Mouse (Mus musculus) kidney, adult 8-10 months (tissue): ENCODE results near the gene Lekr1.
A peak's percentile ranks its signal among the peaks of the same experiment; 100 is the strongest.

Experiments
- DNase-seq, 2 experiments: peaks; one replicate each; pipeline ENCODE4 v3.0.0; 2022

Lekr1 gene

DNA sequence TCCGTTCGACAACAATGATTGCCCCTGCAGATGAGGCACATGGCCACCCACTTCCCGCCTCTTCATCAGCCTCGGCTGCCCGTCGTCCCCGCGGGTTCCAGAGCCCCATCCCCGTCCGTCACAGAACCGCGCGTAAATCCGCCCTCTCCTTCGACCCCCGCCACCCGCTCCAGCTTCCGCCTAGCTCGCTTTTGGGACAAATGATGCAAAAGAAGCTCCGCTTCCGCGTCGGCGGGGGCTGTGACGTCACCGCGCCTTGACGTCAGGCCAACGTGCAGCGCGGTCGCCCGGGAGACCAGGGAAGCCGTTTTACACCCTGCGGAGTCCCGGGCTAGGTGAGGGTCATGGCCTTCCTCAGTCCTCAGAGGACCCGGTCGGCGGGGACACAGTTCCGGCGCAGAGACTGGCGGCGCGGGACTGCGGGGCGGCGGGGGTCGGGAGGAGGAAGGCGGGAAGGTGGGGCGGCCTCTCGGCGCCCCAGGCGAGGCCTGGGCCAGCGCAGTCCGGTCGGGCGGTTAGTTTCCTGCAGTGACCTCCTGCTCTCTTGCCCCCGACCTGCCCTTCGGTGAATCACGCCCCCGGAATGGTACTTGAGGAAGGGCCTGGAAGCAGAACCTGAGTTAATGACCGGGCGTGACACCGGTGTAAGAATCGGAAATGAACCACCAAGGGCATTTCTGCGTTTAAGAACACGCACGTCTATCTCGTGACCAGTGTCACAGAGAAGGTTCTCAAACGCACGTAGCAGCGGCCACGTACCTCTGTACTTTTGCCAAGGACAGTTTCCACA is at the start of gene Lekr1:
TSS of gene Lekr1 (plus strand) at position 252 of the 790 bp plus-strand sequence.
- DNase-seq, result peak; percentile 87 to 91

DNA sequence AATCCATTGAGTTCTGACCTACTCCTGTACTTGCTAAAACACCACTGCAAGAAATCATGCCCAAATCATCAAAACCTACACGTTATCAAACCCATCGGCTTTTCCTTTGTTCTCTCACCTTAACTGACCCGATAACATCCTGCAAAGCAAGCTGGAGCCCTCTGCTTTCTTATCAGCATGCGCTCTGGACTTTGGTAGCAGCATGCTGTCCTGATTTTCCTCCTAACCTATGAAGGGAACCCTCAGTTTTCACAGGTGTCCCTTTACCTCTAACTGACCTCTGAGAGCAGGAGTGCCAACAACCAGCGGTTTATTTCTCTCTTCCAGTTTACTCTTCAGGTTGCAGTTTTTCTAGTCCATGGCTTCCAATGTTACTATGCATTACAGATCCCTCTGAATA is 48.5 kb upstream of the Lekr1 start:
- DNase-seq, result no peak

DNA sequence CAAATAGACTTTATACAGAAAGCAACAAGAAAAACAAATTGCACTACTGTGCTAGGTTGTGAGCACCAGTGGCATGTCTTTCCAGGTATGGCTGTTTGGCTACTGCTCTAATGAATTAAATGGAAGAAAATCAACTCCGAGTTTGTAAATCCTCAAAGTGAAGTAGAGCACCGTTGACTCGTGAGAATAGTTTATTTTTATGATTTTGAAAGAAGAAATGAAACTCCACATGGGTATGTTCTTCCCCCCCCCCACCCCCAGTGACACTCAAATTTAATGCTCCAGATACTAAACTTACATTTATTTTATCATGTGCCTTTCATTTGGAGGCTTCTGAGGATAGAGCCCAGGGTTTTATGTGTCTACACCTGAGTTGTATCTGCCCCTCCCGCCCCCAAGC is 46.7 kb upstream of the Lekr1 start:
- DNase-seq, result no peak

GRCm38 (mm10) chr3:65623057-65623456 is 43.0 kb upstream of the Lekr1 start:
- DNase-seq, result no peak

- DNase-seq, result no peak
Observed at GRCm38 (mm10) chr3:65625496-65626289, 40.3 kb upstream of the Lekr1 start.

DNA sequence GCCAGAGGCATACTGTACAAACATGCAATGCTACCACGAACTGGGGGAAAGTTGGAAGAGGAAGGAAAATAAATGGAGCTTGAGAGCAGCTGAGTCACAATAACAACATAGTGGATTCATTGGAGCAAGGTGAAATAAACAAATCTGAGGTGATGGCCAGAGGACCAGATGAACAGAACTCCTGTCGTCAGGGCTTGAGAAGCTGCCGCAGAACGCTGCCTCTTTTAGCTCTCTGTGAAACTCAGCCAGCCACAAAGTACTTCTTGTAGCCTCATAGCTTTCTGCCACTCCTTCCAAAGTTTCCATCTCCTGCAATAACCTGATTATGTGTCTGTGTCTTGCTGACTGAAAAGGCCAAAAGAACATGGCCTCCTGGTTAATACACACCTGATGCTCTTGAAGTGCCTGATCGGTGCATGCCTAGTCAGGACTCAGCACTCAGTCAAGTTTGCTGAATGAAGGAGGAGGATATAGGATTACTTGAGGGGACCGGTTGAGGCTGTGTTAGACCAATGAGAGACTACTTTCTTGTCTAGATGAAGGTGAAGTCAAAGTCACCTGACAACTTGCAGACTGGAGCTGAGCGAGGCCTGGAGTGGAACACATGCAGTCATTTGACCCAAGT is 39.6 kb upstream of the Lekr1 start:
- no peak for DNase-seq

DNA sequence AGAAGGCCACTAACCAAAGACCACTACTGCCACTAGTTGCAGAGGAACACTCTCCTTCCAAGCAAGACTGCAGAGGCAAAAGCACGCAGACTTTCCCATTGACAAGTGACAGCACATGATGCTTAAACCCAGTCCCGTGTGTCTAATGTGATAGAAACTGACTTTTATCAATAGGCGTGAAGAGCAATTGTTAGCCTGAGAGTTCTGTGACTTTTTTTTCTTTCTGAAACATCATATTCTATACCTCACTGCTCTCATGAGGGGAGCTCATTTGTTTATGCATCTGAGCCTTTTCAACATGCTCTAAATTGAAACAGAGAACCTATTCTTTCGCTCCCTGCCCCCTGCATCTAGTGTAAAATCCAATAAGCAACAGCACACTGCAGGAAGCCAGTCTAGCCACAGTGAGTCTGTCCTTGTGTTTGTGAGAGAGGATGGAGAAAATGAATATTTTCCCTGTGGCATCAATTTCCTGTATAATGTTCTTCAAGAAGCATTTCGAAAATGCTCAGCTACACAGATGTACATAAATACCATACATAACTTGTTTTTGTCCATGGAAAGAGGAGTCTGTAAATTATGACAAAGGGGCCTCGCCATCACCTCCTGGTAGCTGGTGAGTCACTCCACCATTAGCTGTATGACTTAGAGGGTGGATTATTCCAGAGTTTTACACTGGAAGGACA is 38.9 kb upstream of the Lekr1 start:
- DNase-seq, result no peak

DNA sequence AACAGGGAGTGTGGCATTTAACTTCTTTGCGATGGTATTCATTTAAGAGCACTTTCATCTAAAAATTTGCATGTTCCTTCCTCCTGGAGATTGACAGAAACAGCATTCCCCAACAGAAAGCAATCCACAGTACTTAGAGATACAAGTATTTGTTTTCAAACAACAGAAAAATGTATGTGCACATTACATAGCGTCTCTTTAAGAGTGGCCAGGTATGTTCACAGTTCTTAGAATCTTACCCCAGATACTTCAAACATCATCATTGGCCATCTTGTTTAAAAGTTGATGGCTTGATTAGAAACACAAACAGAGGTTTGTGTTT is 38.4 kb upstream of the Lekr1 start:
- DNase-seq, result no peak

DNA sequence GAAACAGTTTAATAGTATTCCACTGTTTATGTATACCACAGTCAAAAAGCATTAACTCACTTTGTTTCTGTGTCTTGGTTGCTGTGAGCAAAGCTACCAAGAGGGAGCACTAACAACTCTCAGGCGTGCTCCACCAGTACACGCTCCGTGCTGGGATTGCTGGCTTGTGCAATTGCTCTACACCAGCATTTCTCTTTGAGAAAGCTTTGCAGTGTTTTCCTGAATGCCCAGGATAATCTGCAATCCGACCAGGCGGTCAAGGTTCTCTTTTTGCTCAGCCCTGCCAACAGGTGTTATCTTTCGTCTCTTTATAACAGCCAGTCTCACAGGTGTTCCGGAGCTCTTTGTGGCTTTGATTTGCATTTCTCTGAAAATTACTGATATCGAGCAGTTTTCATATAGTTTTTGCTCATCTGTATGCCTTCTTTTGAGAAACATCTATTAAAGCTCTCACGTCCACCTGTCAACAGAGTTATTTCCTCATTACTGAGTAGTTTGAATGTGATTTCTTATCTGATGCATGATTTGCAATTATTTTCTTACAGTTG is 36.4 kb upstream of the Lekr1 start:
- DNase-seq, result no peak

GRCm38 (mm10) chr3:65633604-65634003 is 32.4 kb upstream of the Lekr1 start:
- DNase-seq, result no peak

GRCm38 (mm10) chr3:65635983-65636382 is 30.0 kb upstream of the Lekr1 start:
- DNase-seq, result no peak

GRCm38 (mm10) chr3:65637313-65637712 is 28.7 kb upstream of the Lekr1 start:
- DNase-seq, result no peak

DNA sequence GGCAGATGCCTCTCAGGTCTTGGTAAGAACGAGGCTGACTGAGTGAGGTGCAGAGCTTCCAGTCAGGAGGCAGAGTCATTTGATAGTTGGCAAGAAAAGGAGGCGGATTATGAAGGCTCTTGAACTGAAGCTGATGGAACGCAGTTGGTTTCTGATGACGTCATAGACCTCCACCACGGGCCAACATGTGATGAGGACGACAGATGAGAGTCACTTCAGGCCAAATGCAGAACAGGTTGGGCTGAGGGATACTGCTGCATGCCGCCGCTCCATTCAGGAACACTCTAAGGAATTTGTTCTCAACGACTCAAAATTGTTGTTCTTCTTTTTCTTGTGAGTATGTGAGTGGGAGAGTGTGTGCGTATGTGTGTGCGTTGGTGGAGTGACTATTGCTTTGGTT is 27.1 kb upstream of the Lekr1 start:
- no peak for DNase-seq

GRCm38 (mm10) chr3:65639454-65640014 is 26.5 kb upstream of the Lekr1 start:
- no peak for DNase-seq

DNA sequence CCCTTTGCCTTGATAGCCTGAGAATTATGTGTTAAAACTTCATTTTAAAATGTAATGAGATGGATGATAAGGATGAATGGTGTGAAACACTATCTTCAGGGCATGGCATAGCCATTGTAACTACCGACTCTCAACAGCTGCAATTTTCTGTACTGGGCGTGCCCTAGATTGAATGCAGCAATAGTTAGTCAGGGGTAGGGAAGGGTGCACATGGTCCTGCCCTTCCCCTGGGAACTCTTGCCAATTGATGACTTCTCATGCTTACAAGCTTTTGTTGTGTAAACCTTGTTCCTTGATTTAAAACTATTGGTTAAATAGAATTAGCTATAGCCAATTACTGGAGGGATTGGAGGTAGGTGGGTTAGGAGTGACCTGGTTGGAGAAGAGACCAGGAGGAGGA is 23.1 kb upstream of the Lekr1 start:
- no peak for DNase-seq

GRCm38 (mm10) chr3:65643654-65644053 is 22.4 kb upstream of the Lekr1 start:
- no peak for DNase-seq

DNA sequence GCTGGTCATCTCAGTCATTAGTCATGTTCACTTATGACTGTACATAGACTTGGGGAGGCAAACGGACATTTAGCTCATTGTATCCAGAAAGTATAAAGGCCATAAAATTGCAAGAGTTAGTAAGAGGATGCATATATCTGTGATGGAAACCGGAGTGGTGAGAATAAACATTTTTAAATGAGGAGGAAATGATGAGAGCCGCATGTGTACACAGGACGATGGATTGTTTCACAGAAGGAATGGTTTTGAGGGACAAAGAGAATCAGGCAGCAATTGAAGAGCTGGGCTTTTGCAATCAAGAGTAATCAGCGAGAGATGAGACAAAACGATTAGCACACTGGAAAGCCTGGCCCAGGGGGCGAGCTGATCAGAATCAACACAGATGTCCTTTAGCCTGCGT is 18.4 kb upstream of the Lekr1 start:
- no peak for DNase-seq

DNA sequence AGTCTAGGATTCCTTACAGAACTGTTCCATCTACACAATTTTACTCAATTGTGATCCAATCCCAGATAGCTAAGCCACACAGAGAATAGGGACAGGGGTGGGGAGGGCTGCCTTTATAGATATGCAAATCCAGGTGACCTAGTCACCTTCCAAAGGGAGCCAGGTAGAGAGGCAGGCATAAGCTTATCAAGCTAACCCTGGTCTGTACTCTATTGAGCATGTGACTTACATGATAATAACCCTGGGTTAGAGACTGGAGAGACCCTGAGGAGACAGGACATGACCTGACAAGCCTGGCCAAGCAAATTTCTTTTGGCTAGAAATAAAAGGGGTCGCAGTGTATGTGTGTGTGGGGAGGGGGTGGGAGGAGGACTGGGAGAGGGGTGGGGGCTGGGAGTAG is 17.1 kb upstream of the Lekr1 start:
- DNase-seq, result no peak

DNA sequence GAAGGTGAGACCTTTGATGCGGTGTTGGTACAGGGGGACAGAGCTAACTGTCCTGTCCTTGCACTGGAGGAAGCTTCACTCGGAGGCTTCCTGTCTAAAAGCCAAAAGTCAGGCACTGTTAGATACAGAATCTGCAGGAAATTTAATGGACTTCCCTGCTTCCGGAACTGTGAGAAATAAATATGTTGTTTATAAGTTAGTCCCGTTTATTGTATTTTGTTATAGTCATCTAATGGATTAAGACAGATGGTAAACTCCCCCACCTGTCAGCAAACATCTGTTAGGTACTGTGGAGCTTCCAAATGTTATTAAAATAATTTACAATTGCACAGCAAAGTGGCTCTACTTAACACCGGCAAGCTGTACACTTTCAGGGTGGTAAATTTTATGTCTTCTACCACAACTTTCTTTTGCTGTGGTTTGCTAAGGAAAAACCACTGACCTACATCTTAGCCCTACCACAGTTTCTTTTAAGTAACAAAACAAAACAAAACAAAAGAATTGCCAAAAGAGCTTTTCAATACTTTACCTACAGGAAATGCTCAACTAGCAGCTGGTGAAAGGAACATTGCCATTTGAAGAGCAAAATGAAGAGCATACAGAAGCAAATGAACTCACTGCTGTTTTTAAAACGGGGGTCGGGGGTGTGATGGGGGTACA is 15.7 kb upstream of the Lekr1 start:
- no peak for DNase-seq

DNA sequence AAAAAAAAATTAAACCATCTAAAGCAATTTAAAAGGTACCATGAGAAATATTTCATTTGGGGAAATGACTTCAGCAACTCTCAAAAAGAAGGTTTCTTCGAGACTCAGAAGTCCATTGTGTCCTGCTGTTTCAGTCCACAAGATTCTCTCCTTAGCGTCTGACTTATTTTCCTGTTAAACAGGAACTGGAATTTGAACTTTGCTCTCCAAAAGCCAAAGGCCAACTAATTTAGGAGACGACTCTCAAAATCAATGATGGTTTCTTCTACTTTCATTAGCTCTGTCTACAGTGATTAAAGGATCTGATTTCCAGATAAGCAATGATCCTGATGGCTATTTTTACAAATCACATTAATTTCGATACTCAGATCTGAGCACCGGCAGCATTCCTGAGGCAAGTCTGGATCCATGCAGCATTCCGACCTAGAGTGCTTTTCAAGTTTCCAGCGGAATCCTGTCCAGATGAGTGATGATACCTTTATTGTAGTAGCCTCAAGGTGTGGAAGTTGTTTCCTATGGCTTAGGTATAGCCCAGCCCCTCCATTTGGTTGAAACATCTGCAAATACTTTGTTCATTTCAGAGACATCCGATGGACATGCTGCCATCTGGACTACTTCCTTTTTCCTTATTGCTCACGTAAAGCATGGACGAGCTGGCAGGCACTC is 11.4 kb upstream of the Lekr1 start:
- DNase-seq, result peak in 1 of 2 experiments; percentile 27

DNA sequence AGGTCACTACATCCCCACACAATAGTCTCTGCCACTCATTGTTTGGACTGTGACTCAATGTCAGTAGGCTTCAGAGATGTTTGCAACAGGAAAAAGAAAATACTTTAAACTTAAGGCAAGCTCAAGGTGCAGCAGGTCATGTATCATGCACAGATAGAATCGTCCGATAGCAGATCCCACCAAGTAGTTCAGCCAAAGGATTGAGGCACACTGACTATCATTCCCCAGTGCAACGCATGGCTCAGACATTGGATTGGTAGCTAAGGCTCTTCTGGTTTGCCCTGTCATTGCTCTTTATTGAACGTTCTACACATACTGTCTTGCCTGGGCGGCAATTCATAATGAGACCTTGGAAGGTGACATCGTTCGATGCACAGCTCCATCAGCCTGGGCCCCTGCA is 9.6 kb upstream of the Lekr1 start:
- DNase-seq, result no peak
